Mouse (Mus musculus) olfactory bulb, adult 2 months (tissue): ENCODE measurements around the gene Slc2a3.

ENCODE experiments used
- CTCF ChIP-seq: fragments of 200-500 bp; IDR thresholded peaks from 2 replicates; pipeline ENCODE4 v1.5.1; 2012; ENCODE audit warnings: low read depth, mild to moderate bottlenecking, low read length, moderate library complexity; ENCODE audit not compliant: insufficient read depth
- POLR2A ChIP-seq: fragments of 200-500 bp; IDR thresholded peaks from 2 replicates; pipeline ENCODE4 v1.6.1; 2012; ENCODE audit warnings: mild to moderate bottlenecking, low read depth, low read length, moderate library complexity; ENCODE audit not compliant: insufficient read depth

- TF ChIP-seq POLR2A (no peak), CTCF (no peak)
Measured at GRCm38 (mm10) chr6:122706337-122706840, 95.1 kb downstream of the Slc2a3 start.
